Mouse (Mus musculus) heart, embryonic 16.5 days (tissue): ENCODE measurements around the gene Pxmp2. TPM values are rescaled to one million over a fixed set of nuclear protein-coding genes. Genes with fewer than 3 reads are reported as not detected.

Experiments
- polyA plus RNA-seq: library from polyadenylated mRNA; unstranded; fragments of >200 nt; fragmentation: Nextera tagmentation; extraction: Ambion mirVana; gene quantifications from 2 replicates; pipeline ENCODE4 v1.2.1, GENCODE M21; 2015

The Pxmp2 gene
- polyA plus RNA-seq, 1 experiment from 2014 or later, result 26.3 TPM

Other genes starting within 250 kb of the Pxmp2 start
- gene Gm17655, start 213.7 kb downstream of the Pxmp2 start, polyA plus RNA-seq, result 3.5 and 3.7 TPM in 2 replicates
- 0.51 and 0.75 TPM in 2 replicates for gene Gm35315, start 191.8 kb downstream of the Pxmp2 start, polyA plus RNA-seq
- gene Plcxd1, start 186.2 kb downstream of the Pxmp2 start, polyA plus RNA-seq, result 0.90 and 1.2 TPM in 2 replicates
- 19.6 and 22.5 TPM in 2 replicates for gene Gtpbp6, start 178.0 kb downstream of the Pxmp2 start, polyA plus RNA-seq
- 2.0 and 2.7 TPM in 2 replicates for gene Zfp605, start 176.1 kb downstream of the Pxmp2 start, polyA plus RNA-seq
- gene Chfr, start 150.3 kb downstream of the Pxmp2 start, polyA plus RNA-seq, result 27.3 and 28.7 TPM in 2 replicates
- gene Golga3, start 109.5 kb downstream of the Pxmp2 start, polyA plus RNA-seq, result 14.9 and 18.2 TPM in 2 replicates
- 14.4 and 17.6 TPM in 2 replicates for gene Ankle2, start 55.2 kb downstream of the Pxmp2 start, polyA plus RNA-seq
- 51.5 and 51.7 TPM in 2 replicates for gene Pgam5, start 16.3 kb downstream of the Pxmp2 start, polyA plus RNA-seq
- 17.1 and 17.9 TPM in 2 replicates for gene Pole, start 120 bp upstream of the Pxmp2 start, polyA plus RNA-seq
- gene P2rx2, start 57.0 kb upstream of the Pxmp2 start, polyA plus RNA-seq, result 0.29 and 1.1 TPM in 2 replicates
- 0.20 TPM in 1 of 2 replicates, not detected in the other for gene Lrcol1, start 58.5 kb upstream of the Pxmp2 start, polyA plus RNA-seq
- 4.6 and 6.7 TPM in 2 replicates for gene Fbrsl1, start 162.3 kb upstream of the Pxmp2 start, polyA plus RNA-seq